Mouse (Mus musculus) mouse trophoblast stem cell (cell line): ENCODE measurements around the gene Dnaaf1.

ENCODE experiments used
- in situ Hi-C, 2 experiments: fragments of 300-500 bp; cut with MseI, MboI; formaldehyde crosslinking; loops; 2 replicates in 1 of 2; 3 replicates in 1 of 2; pipeline ENCODE4 v1.15.1; 2025

Dnaaf1 gene

GRCm38 (mm10) chr8:119571135-119571534 lies 3.9 kb upstream of the Dnaaf1 start:
- in situ Hi-C loops: no loop called here

GRCm38 (mm10) chr8:119572411-119572810 lies 2.6 kb upstream of the Dnaaf1 start:
- in situ Hi-C loops: no loop called here

GRCm38 (mm10) chr8:119575366-119575726 lies 311 bp downstream of the Dnaaf1 start:
- in situ Hi-C loops: no loop called here

GRCm38 (mm10) chr8:119579096-119579495 lies 4.1 kb downstream of the Dnaaf1 start:
- in situ Hi-C loops: no loop called here

DNA sequence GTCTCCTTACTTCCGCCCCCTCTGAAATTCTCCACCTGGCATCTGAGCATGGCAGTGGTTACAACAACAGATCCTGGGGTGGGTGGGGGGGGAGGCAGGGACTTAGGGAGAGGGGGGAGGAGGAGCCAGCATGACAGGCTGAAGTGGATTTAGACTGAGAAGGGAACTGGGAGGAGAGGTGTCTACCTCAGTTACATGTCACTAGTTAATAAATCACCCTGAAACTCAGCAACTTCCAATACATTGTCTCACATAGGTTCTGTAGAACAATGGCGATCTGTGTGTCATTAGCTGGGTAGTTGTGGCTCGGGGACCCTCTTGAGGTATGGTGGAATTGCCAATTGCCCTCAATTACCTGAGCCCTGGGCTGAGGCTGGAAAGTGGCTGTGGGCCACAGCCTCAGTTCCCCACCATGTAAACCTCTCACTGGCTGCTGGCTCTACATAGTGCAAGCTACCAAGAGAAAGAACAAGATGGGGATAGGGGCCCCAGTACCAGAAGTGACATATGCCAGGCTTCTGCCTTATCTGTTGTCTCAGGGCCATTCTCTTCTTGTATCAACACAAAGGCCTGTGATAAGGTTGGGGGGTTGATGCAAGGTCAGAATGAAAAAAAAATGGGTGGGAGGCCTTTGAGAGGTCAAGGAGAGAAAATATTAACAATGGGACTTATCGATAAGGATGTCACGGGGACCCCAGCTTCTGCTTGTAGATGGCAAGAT lies 5.6 kb downstream of the Dnaaf1 start:
- in situ Hi-C loops: no loop called here

DNA sequence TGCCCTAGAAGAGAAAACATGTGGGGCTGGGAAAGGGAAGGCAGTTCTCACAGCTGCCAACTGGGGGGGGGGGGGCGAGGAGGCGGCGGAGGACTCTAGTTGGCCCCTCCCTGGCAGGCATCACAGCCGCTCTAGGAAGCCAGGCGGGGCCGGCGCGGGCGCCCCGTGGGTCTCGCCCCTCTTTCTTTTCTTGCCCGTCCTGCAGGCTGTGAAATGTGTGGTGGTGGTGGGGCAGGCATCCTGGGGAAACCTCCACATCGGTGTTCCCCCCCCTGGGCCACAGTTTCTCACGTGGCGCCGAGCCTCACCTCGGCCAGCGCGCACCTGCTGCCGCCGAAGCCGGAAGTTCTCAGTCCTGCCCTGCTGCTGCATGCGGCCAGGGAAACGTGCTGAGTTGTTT lies 10.9 kb downstream of the Dnaaf1 start:
- in situ Hi-C loops: no loop called here

DNA sequence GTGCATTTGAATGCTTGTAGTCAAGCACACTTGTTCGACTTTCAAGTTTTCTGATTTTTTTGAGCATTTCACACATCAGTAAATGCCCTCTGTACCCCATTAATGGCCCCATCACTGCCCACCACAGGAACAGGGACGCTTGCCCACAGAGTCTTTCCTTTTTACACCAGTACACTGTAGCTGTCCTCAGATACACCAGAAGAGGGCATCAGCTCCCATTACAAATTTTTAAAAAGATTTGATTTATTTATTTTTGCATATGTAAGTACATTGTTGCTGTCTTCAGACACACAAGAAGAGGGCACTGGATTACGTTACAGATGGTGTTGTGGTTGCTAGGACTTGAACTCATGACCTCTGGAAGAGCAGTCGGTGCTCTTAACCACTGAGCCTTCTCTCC lies 13.3 kb downstream of the Dnaaf1 start:
- in situ Hi-C loops: no loop called here

- in situ Hi-C loops: no loop called here
Measured at GRCm38 (mm10) chr8:119588844-119589243, 13.8 kb downstream of the Dnaaf1 start.

DNA sequence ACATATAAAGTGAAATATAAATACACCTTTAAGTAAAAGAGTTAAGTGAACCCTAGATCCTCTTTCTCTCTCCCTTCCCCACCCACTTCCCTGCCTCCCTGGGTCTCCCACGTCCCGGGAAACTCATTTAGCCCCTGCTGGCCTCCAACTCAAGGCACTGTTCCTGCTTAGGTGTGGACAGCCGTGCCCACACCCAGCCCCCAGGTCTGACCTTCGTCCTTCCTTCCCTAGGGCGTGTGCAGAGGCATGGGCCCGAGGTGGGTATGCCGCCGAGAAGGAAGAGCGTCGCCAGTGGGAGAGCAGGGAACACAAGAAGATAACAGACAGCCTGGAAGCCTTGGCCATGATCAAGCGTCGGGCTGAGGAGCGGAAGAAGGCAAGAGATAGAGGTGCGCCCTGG lies 15.3 kb downstream of the Dnaaf1 start:
- in situ Hi-C loops: no loop called here

GRCm38 (mm10) chr8:119591456-119591855 lies 16.4 kb downstream of the Dnaaf1 start:
- in situ Hi-C loops: no loop called here

DNA sequence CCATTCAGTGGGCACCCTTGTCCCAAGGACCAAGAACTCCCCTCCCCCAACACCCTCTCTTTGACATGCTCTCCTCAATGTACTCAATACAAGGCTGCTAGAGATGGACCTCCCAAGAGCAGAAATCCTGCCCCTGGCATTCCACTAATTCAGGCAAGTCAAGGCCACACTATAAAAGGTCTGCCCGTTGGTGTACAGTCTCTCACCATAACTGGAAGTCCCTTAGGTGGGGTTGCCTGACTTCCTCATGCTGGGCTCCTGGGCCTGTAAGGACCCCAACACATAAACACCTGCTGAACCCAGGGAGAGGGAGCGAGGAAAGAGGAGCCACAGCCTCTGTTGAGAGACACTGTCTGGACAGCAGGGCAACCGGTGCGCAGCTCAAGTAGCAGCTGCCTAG lies 28.7 kb downstream of the Dnaaf1 start:
- in situ Hi-C loops: no loop called here

DNA sequence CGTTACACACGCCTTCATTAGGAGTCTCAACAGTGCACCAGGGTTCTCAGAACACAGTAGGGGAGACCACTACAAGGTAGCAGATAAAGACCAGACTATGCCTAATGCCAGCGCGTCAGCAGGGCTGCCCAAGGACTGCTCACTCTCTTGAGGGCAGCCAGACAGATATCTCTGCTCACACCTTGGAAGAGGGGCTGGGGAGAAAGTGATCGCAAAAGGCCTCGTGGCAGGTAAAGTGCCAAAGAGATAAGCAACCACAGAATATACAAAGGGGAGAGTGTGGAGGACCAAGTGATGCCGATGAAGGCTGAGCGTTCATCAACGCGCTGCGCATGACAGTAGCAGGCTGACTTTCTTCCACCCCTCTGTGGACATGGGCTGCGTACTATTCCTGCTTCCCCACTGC lies 29.4 kb downstream of the Dnaaf1 start:
- in situ Hi-C loops: no loop called here

- in situ Hi-C loops: no loop called here
Measured at GRCm38 (mm10) chr8:119604996-119605395, 30.0 kb downstream of the Dnaaf1 start, which contains the start of gene Taf1c. Gene Taf1c (minus strand): TSS chr8:119605222.

DNA sequence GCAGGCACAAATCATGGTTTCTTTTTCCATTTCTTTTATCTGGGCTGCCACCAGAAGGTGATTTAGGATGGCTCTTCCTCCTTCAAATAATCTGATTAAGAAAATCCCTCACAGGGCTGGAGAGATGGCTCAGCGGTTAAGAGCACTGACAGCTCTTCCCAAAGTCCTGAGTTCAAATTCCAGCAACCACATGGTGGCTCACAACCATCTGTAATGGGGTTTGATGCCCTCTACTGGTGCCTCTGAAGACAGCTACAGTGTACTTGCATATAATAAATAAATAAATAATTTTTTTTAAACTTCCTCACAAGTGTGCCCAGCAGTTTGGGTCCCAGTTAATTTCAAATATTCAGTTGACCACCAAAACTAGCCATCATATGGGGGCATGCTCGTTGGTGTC lies 31.2 kb downstream of the Dnaaf1 start:
- in situ Hi-C loops: no loop called here

DNA sequence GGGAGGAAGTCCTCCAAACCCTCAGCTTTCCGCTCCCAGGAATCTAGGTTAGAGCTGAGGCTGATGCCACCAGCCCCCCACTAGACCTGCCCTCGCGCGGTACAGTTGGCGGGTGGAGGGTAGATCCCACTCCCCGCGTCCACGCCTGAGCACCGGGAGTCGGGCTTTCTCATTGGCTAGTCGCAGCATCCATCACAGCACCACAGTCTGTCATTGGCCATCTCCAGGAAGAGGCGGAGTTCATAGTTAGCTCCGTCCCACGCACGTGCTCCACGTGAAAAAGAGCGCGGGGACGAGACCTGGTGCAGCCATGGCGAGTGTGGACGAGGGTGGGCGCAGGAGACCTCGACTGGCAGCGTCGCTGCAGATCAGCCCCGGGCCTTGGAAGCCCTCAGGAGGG lies 37.4 kb downstream of the Dnaaf1 start, which contains the start of gene Adad2:
TSS of gene Adad2 (plus strand) at position 277 of the 400 bp plus-strand sequence.
- in situ Hi-C loops: no loop called here

GRCm38 (mm10) chr8:119615096-119615495 lies 40.1 kb downstream of the Dnaaf1 start:
- in situ Hi-C loops: no loop called here

DNA sequence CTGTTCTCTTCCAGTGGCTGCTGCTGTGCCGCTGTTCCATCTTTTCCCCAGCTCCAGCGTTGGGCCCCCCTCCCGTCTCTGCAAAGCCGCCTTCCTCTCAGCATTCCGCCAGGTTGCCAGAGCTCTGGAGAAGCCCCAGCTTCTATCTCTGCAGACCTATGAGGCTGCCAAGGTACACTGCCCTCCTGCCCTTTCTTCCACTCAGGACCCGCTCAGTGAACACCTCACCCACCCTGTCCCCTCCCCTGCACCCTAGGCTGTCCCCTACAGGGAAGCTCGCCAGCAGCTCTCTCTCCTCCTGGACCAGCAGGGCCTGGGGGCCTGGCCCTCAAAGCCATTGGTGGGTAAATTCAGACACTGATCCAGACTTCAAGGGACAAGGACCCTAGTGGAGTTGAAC lies 41.3 kb downstream of the Dnaaf1 start:
- in situ Hi-C loops: no loop called here

DNA sequence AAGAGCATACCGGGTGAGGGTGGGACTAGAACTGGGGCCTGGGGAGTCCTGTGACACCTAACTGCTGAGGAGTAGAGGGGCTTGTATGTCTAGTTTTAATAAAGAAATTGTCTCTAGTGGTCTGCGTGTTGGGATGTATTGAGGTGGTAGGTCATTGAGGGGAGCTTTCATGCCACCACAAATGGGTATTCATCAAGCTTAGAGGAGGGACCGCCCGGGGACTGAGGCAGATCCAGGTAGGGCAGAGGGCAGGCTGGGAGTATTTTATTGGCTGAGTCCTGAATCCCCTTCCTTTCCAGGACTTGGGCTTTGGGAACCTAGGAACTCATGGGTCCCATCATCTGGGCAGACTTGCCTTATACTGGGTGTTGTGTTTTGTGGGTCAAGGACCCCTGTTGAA lies 41.8 kb downstream of the Dnaaf1 start:
- in situ Hi-C loops: no loop called here

DNA sequence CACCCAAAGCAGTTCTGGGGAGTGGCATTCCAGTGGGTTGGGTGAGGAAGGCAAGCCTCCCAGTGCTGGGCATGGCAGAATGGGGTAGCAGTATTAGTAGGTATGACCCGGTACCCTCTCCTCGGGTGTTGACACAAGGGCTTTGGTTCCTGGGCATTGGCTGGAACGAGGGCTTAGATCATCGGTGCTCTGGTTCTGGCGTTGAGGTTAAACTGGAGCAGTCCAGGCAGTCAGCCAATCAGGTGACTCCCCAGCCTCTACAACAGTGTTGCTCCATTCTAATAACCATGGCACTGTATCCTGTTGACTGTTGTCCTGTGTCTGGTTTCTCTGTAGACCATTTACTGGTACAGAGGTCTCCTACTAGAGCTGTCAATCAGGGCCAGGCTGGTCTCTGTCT lies 42.6 kb downstream of the Dnaaf1 start:
- in situ Hi-C loops: no loop called here

DNA sequence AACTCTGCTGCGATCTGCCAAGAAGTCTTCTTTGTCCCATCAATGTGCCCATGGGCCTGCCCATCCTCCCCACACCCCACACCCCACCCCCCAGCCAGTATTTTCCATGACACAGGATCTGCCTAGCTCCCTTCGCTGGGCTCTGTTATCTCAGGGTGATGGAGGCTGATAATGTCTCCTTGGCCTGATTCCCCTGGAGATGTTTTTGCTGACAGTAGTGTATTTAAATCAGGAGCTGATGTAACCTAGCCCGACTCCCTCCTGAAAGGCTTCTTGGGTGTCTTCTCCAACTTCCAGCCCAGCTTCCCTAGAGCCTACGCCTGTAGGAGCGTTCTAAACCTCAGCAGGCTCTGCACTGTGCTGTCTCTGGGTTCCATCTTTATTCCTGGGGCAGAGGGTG lies 43.9 kb downstream of the Dnaaf1 start:
- in situ Hi-C loops: no loop called here

GRCm38 (mm10) chr8:119620116-119620840 lies 45.2 kb downstream of the Dnaaf1 start:
- in situ Hi-C loops: no loop called here

- in situ Hi-C loops: no loop called here
Measured at GRCm38 (mm10) chr8:119620848-119621465, 45.9 kb downstream of the Dnaaf1 start.

DNA sequence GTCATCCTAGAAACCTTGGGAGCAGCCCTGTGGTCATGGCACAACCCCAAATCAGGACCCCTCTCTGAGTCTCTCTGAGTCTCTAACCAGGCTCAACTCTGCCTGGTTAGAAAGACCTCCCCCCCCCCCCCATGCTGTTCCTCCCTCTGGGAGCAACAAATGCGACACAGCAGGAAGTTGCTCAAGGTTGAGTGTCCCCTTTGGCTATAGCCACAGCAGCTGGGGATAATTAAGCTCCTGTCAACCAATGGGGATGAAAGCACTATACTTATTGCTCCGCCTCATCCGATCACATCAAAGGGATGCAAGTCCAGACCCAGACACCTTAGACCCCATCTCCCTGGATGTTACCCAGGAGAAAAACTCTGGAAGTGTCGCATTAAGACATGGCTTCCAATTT lies 47.5 kb downstream of the Dnaaf1 start:
- in situ Hi-C loops: no loop called here
